Mouse (Mus musculus) MEL (cell line): Measurements from ENCODE around the gene Cntn3. TPM values are rescaled to one million over a fixed set of nuclear protein-coding genes. Genes with fewer than 3 reads are reported as not detected.

ENCODE experiments used
- DNase-seq: peaks from one replicate; pipeline ENCODE4 v3.0.0; 2011; ENCODE audit warnings: low read depth, low spot score
- H3K27ac ChIP-seq: 2 replicates; pipeline ENCODE4 v1.5.1; 2012; ENCODE audit warnings: low read depth, mild to moderate bottlenecking, control low read depth, low read length, moderate library complexity; ENCODE audit not compliant: control insufficient read depth
- H3K27me3 ChIP-seq, 2 experiments: fragments of 150-350 bp in 1 of 2; sonication (generic) in 1 of 2; 2 replicates each; pipeline ENCODE4 v1.6.1; 2012; ENCODE audit warnings: low read length in 2 of 2, mild to moderate bottlenecking in 2 of 2, improper control_type of control experiment in 1 of 2, moderate library complexity in 1 of 2; ENCODE audit not compliant: insufficient read depth in 2 of 2, control insufficient read depth in 1 of 2
- H3K36me3 ChIP-seq, 2 experiments: 2 replicates each; pipeline ENCODE4 v1.6.1; 2012 to 2014; ENCODE audit warnings: low read length in 2 of 2, improper control_type of control experiment in 1 of 2, inconsistent platforms in 1 of 2, mild to moderate bottlenecking in 1 of 2; ENCODE audit not compliant: insufficient read depth in 2 of 2, control insufficient read depth in 1 of 2
- H3K4me1 ChIP-seq, 2 experiments: fragments of 150-350 bp in 1 of 2; sonication (generic) in 1 of 2; 2 replicates each; pipeline ENCODE4 v1.6.1; 2012; ENCODE audit warnings: low read length in 2 of 2, improper control_type of control experiment in 1 of 2, mild to moderate bottlenecking in 1 of 2; ENCODE audit not compliant: insufficient read depth in 2 of 2, control insufficient read depth in 1 of 2
- H3K4me3 ChIP-seq, 2 experiments: fragments of 150-350 bp in 1 of 2; sonication (generic) in 1 of 2; 2 replicates each; pipeline ENCODE4 v1.5.1; 2012; ENCODE audit warnings: low read depth in 2 of 2, low read length in 2 of 2, mild to moderate bottlenecking in 2 of 2, moderate library complexity in 2 of 2, control low read depth in 1 of 2, improper control_type of control experiment in 1 of 2; ENCODE audit not compliant: control insufficient read depth in 1 of 2, insufficient read depth in 1 of 2
- H3K79me2 ChIP-seq: 2 replicates; pipeline ENCODE4 v1.6.1; 2012; ENCODE audit warnings: mild to moderate bottlenecking, low read length, moderate library complexity; ENCODE audit not compliant: control insufficient read depth, poor library complexity, insufficient read depth
- H3K9ac ChIP-seq: 2 replicates; pipeline ENCODE4 v1.6.1; 2012; ENCODE audit warnings: low read depth, mild to moderate bottlenecking, control low read depth, low read length, moderate library complexity; ENCODE audit not compliant: control insufficient read depth, poor library complexity, severe bottlenecking
- H3K9me3 ChIP-seq: fragments of 150-350 bp; sonication (generic); replicated peaks from 2 replicates; pipeline ENCODE4 v1.6.1; 2012; ENCODE audit warnings: mild to moderate bottlenecking, low read length, improper control_type of control experiment, moderate library complexity; ENCODE audit not compliant: insufficient read depth
- BHLHE40 ChIP-seq: IDR thresholded peaks from 2 replicates; pipeline ENCODE4 v1.6.1; 2012; ENCODE audit warnings: low read depth, mild to moderate bottlenecking, inconsistent platforms, low read length, improper control_type of control experiment, borderline replicate concordance
- CHD1 ChIP-seq: IDR thresholded peaks from 2 replicates; pipeline ENCODE4 v1.6.1; 2012; ENCODE audit warnings: low read depth, mild to moderate bottlenecking, inconsistent platforms, low read length, improper control_type of control experiment
- CTCF ChIP-seq, 3 experiments: IDR thresholded peaks in 2 of 3; conservative IDR thresholded peaks in 1 of 3; 2 replicates each; pipeline ENCODE4 v1.5.1; 2011 to 2012; ENCODE audit warnings: low read length in 3 of 3, low read depth in 2 of 3, mild to moderate bottlenecking in 2 of 3, improper control_type of control experiment in 1 of 3, inconsistent platforms in 1 of 3, mixed read lengths in 1 of 3, moderate library complexity in 1 of 3; ENCODE audit not compliant: control insufficient read depth in 1 of 3, insufficient read depth in 1 of 3, poor library complexity in 1 of 3, severe bottlenecking in 1 of 3
- ELF1 ChIP-seq: IDR thresholded peaks from 2 replicates; pipeline ENCODE4 v1.6.1; 2014; ENCODE audit warnings: low read depth, mild to moderate bottlenecking, inconsistent platforms, low read length, improper control_type of control experiment, moderate library complexity
- GATA1 ChIP-seq: IDR thresholded peaks from 2 replicates; pipeline ENCODE4 v1.6.1; 2011; ENCODE audit warnings: low read depth, low read length, improper control_type of control experiment
- KAT2A ChIP-seq: conservative IDR thresholded peaks from 2 replicates; pipeline ENCODE4 v1.6.1; 2012; ENCODE audit warnings: low read depth, low read length, improper control_type of control experiment, inconsistent platforms
- MAFK ChIP-seq: IDR thresholded peaks from 2 replicates; pipeline ENCODE4 v1.6.1; 2011; ENCODE audit warnings: low read depth, mild to moderate bottlenecking, low read length, improper control_type of control experiment, borderline replicate concordance
- MAX ChIP-seq: IDR thresholded peaks from 2 replicates; pipeline ENCODE4 v1.6.1; 2011; ENCODE audit warnings: low read length, improper control_type of control experiment
- MAZ ChIP-seq: IDR thresholded peaks from 2 replicates; pipeline ENCODE4 v1.6.1; 2012; ENCODE audit warnings: low read depth, mild to moderate bottlenecking, inconsistent platforms, low read length, improper control_type of control experiment
- MXI1 ChIP-seq: IDR thresholded peaks from 2 replicates; pipeline ENCODE4 v1.6.1; 2011; ENCODE audit warnings: mild to moderate bottlenecking, low read depth, low read length, improper control_type of control experiment
- MYB ChIP-seq: IDR thresholded peaks from 2 replicates; pipeline ENCODE4 v1.6.1; 2011; ENCODE audit warnings: mild to moderate bottlenecking, low read depth, low read length, improper control_type of control experiment
- MYC ChIP-seq: IDR thresholded peaks from 2 replicates; pipeline ENCODE4 v1.6.1; 2011; ENCODE audit warnings: low read depth, mild to moderate bottlenecking, low read length, improper control_type of control experiment, moderate library complexity
- NRF1 ChIP-seq: IDR thresholded peaks from 2 replicates; pipeline ENCODE4 v1.6.1; 2014; ENCODE audit warnings: low read depth, mild to moderate bottlenecking, inconsistent platforms, low read length, improper control_type of control experiment, moderate library complexity; ENCODE audit not compliant: poor library complexity, insufficient read depth, severe bottlenecking
- POLR2AphosphoS2 ChIP-seq: IDR thresholded peaks from 2 replicates; pipeline ENCODE4 v1.6.1; 2011; ENCODE audit warnings: low read length, improper control_type of control experiment
- SMC3 ChIP-seq: IDR thresholded peaks from 2 replicates; pipeline ENCODE4 v1.6.1; 2011; ENCODE audit warnings: low read depth, low read length, improper control_type of control experiment
- TBP ChIP-seq: IDR thresholded peaks from 2 replicates; pipeline ENCODE4 v1.8.0; 2011; ENCODE audit warnings: low read depth, low read length, improper control_type of control experiment
- USF1 ChIP-seq: IDR thresholded peaks from 2 replicates; pipeline ENCODE4 v1.6.1; 2014; ENCODE audit warnings: low read depth, mild to moderate bottlenecking, inconsistent platforms, low read length, improper control_type of control experiment, moderate library complexity
- ZC3H11A ChIP-seq: IDR thresholded peaks from 2 replicates; pipeline ENCODE4 v1.6.1; 2012; ENCODE audit warnings: low read depth, mild to moderate bottlenecking, inconsistent platforms, low read length, improper control_type of control experiment
- ZKSCAN1 ChIP-seq: IDR thresholded peaks from 2 replicates; pipeline ENCODE4 v1.6.1; 2012; ENCODE audit warnings: low read depth, mild to moderate bottlenecking, inconsistent platforms, low read length, improper control_type of control experiment, moderate library complexity
- polyA plus RNA-seq, 2 experiments: library from polyadenylated mRNA; stranded (reverse) in 1 of 2; unstranded in 1 of 2; fragments of >175 nt in 1 of 2; fragments of >200 nt in 1 of 2; gene quantifications; 2 replicates each; pipeline versions ENCODE4 v1.2.1 to v1.2.4; 2012; ENCODE audit warnings: low replicate concordance in 2 of 2, low read depth in 1 of 2; ENCODE audit not compliant: insufficient read length in 2 of 2, insufficient read depth in 1 of 2, missing spikeins in 1 of 2
- total RNA-seq: library from RNA; depleted of rRNA; stranded (reverse); fragments of 300-350 nt; gene quantifications from 2 replicates; pipeline ENCODE4 v1.2.3, GENCODE M21; 2012

Cntn3 gene
- total and polyA plus RNA-seq, 3 experiments = 0.85 to 1.1 TPM; not detected in 1

- no peak for DNase-seq
These were observed 452.9 kb downstream of the Cntn3 start for GRCm38 (mm10) chr6:102120003-102120402.

GRCm38 (mm10) chr6:102113629-102114028 lies 459.3 kb downstream of the Cntn3 start:
- no peaks in the 10 kb centered on the region for H3K36me3 ChIP-seq
- H3K9ac ChIP-seq = no peak overlapping the region
- H3K4me3 ChIP-seq = no peak overlapping the region
- H3K9me3 ChIP-seq = no peaks in the 10 kb centered on the region
- TF ChIP-seq SMC3 (no peak), MYC (no peak), MXI1 (no peak), MAFK (no peak), CHD1 (no peak), POLR2AphosphoS2 (no peak), NRF1 (no peak), MAZ (no peak), BHLHE40 (no peak), ZKSCAN1 (no peak), KAT2A (no peak), MYB (no peak), USF1 (no peak), CTCF (IDR thresholded peaks at IDR 0.05 in 2 of 3, conservative IDR thresholded peaks at IDR 0.05 in 1 of 3; ENCODE audit: control insufficient read depth in 1 of 3, insufficient read depth in 1 of 3, low read depth in 2 of 3, low read length in 3 of 3, poor library complexity in 1 of 3, severe bottlenecking in 1 of 3) (no peak), ELF1 (no peak), ZC3H11A (no peak)
- H3K79me2 ChIP-seq = no peaks in the 10 kb centered on the region
- H3K27ac ChIP-seq = no peak overlapping the region
- no peaks in the 10 kb centered on the region for H3K27me3 ChIP-seq
- no peaks in the 10 kb centered on the region for H3K4me1 ChIP-seq
- DNase-seq = no peak

More at GRCm38 (mm10) chr6:102120003-102120402, 452.9 kb downstream of the Cntn3 start:
- H3K4me1 ChIP-seq = no peaks in the 10 kb centered on the region
- no peak overlapping the region for H3K27ac ChIP-seq
- no peak overlapping the region for H3K9ac ChIP-seq
- no peaks in the 10 kb centered on the region for H3K9me3 ChIP-seq
- H3K27me3 ChIP-seq = no peaks in the 10 kb centered on the region
- no peaks in the 10 kb centered on the region for H3K36me3 ChIP-seq
- TF ChIP-seq TBP (no peak), MAX (no peak), GATA1 (no peak), CTCF (IDR thresholded peaks at IDR 0.05 in 2 of 3, conservative IDR thresholded peaks at IDR 0.05 in 1 of 3; ENCODE audit: control insufficient read depth in 1 of 3, insufficient read depth in 1 of 3, low read depth in 2 of 3, low read length in 3 of 3, poor library complexity in 1 of 3, severe bottlenecking in 1 of 3) (no peak), POLR2AphosphoS2 (no peak), MYC (no peak)
- H3K4me3 ChIP-seq = no peak overlapping the region
- no peaks in the 10 kb centered on the region for H3K79me2 ChIP-seq
